Mouse (Mus musculus) gastrocnemius, postnatal 10 days (tissue): ENCODE results near the gene Mctp2. TPM values are rescaled to one million over a fixed set of nuclear protein-coding genes. Genes with fewer than 3 reads are reported as not detected.

Source experiments
- DNase-seq: peaks from one replicate; pipeline ENCODE4 v3.0.0; 2021; ENCODE audit warnings: mixed read lengths
- long read RNA-seq, 2 experiments: library from polyadenylated mRNA; stranded (forward); transcript quantifications; one replicate each; pipeline ENCODE4 v2.0.0; 2021
- total RNA-seq, 2 experiments: library from RNA; stranded (reverse); gene quantifications; 2 replicates each; pipeline ENCODE4 v1.2.3; 2021

Mctp2 gene
- total RNA-seq, result under 1 TPM; 0.07 to 0.25 TPM
- long read RNA-seq, experiment 1, result 0 reads
- long read RNA-seq, experiment 2, result 0 reads

- DNase-seq, result peak; percentile 20
Observed at GRCm38 (mm10) chr7:72306382-72306841, at the start of gene Mctp2. Gene Mctp2 (minus strand): TSS chr7:72306608.

- no peak for DNase-seq
Observed at GRCm38 (mm10) chr7:72345901-72346300, 39.5 kb upstream of the Mctp2 start.

GRCm38 (mm10) chr7:72343751-72344150, 37.3 kb upstream of the Mctp2 start:
- no peak for DNase-seq

- no peak for DNase-seq
Observed at GRCm38 (mm10) chr7:72342822-72343221, 36.4 kb upstream of the Mctp2 start.

GRCm38 (mm10) chr7:72325961-72326360, 19.6 kb upstream of the Mctp2 start:
- DNase-seq, result no peak

GRCm38 (mm10) chr7:72320906-72321305, 14.5 kb upstream of the Mctp2 start:
- DNase-seq, result no peak

GRCm38 (mm10) chr7:72320441-72320840, 14.0 kb upstream of the Mctp2 start:
- no peak for DNase-seq

GRCm38 (mm10) chr7:72314395-72315060, 8.1 kb upstream of the Mctp2 start:
- no peak for DNase-seq

- no peak for DNase-seq
Observed at GRCm38 (mm10) chr7:72313908-72314307, 7.5 kb upstream of the Mctp2 start.

GRCm38 (mm10) chr7:72311582-72311981, 5.2 kb upstream of the Mctp2 start:
- DNase-seq, result no peak

GRCm38 (mm10) chr7:72308078-72308477, 1.7 kb upstream of the Mctp2 start:
- DNase-seq, result no peak

- no peak for DNase-seq
Observed at GRCm38 (mm10) chr7:72306847-72307246, 439 bp upstream of the Mctp2 start.

- no peak for DNase-seq
Observed at GRCm38 (mm10) chr7:72305971-72306370, 437 bp downstream of the Mctp2 start.

GRCm38 (mm10) chr7:72301667-72302066, 4.7 kb downstream of the Mctp2 start:
- DNase-seq, result no peak

- DNase-seq, result no peak
Observed at GRCm38 (mm10) chr7:72299726-72300125, 6.7 kb downstream of the Mctp2 start.

- DNase-seq, result no peak
Observed at GRCm38 (mm10) chr7:72297013-72297412, 9.4 kb downstream of the Mctp2 start.

- DNase-seq, result no peak
Observed at GRCm38 (mm10) chr7:72296171-72296570, 10.2 kb downstream of the Mctp2 start.

- no peak for DNase-seq
Observed at GRCm38 (mm10) chr7:72294886-72295285, 11.5 kb downstream of the Mctp2 start.

- no peak for DNase-seq
Observed at GRCm38 (mm10) chr7:72293784-72294538, 12.4 kb downstream of the Mctp2 start.

GRCm38 (mm10) chr7:72292232-72292913, 14.0 kb downstream of the Mctp2 start:
- no peak for DNase-seq

- no peak for DNase-seq
Observed at GRCm38 (mm10) chr7:72280721-72281120, 25.7 kb downstream of the Mctp2 start.

GRCm38 (mm10) chr7:72278412-72278811, 28.0 kb downstream of the Mctp2 start:
- DNase-seq, result no peak

- no peak for DNase-seq
Observed at GRCm38 (mm10) chr7:72275513-72275912, 30.9 kb downstream of the Mctp2 start.
